Mouse (Mus musculus): Measurements from ENCODE around the gene Olfr1496.
"Not testable (repeated sequence)": the region's sequence is repeated elsewhere in the genome, so short reads cannot be mapped to it uniquely, and the experiment has no call there.

Olfr1496 gene

DNA sequence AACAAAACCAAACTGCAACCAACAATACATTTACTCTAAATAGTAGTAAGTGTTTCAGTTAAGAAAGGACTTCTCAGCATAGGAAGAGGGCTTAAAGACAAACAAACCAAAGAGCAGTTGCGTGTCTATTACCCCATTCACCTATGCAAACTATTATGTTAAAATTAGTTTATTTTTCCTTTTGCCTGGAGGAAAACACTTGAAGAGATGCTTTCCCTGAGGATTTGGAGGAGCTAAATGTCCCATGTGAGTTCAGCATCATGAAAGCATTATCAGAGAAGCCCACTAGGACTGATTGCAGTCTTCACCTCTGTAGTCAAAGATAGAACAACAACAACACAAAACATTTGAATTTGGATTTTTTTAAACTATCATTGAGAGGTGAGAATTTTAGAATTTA, at the start of gene Olfr1496:
Gene Olfr1496 (plus strand): TSS at position 301 of the 400 bp plus-strand sequence.
- DNase-seq (ENCODE audit: low spot score): no peak

DNA sequence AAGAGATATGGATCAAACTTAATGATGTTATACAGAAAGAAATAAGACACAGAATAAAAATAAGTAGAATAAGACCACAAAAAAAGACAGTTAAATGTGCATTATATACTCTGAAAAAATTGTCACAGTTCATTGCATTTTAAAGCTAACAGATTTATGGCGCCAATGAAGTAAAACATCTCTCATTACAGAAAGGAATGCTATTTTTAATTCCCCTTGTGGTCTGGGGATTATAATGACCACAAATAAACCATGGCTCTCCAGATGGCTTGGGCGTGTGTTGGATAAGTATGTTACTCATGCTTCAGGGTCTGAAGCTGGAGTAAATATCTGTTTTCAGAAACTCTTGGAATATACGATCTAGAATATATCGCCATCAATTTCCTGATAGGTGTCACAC, 38.2 kb upstream of the Olfr1496 start, which contains the start of gene Olfr1494:
Gene Olfr1494 (plus strand): TSS at position 301 of the 400 bp plus-strand sequence.
- no peak for DNase-seq (ENCODE audit: low spot score)

DNA sequence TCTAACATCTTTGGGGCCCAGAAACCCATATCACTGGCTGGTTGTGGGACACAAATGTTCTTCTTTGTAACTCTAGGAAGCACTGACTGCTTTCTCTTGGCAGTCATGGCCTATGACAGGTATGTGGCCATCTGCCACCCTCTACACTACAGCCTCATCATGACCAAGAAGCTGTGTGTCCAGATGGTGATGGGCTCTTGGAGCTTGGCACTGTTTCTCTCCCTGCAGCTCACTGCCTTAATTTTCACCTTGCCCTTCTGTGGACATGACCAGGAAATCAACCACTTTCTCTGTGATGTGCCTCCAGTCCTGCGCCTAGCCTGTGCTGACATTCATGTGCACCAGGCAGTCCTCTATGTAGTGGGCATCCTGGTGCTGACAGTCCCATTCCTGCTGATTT, 28.3 kb upstream of the Olfr1496 start:
- DNase-seq (ENCODE audit: low spot score): no peak

DNA sequence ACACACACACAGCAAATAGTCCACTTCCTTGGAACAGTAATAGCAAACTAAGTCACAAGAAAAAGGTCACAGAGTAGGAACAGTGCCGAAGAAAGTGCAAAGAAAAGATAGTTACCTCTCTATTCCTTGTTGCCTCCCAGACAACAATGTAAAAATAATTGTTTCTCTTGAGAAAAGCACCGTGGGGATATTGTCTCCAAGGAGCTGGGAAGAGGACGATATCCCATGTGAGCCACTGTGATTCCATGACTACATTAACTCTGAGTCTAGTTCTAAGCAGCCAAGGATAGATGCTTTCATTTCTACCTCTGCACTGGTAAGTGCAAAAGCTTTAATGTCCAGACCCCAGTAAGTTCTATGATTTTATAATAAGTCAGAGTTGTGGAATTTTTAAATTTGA, 13.4 kb upstream of the Olfr1496 start, which contains the start of gene Olfr1495:
Gene Olfr1495 (plus strand): TSS at position 301 of the 400 bp plus-strand sequence.
- no peak for DNase-seq (ENCODE audit: low spot score)

DNA sequence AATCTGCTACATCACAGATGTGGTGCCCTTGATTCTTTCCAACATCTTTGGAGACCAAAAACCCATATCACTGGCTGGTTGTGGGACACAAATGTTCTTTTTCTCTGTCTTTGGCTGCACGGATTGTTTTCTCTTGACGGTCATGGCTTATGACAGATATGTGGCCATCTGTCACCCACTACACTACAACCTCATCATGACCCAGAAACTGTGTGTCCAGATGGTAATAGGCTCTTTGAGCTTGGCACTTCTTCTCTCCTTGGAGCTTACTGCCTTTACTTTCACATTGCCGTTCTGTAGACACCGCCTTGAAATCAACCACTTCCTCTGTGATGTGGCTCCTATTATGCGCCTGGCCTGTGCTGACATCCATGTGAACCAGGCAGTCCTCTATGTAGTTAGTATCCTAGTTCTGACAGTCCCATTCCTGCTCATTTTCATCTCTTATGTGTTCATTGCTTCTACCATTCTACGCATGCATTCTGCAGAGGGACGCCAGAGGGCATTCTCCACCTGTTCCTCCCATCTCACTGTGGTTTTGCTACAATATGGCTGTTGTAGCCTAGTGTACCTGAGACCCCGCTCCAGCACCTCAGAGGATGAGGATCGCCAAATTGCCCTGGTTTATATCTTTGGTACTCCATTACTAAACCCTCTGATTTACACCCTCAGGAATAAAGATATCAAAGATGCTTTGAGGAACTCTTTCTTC, 9.0 kb upstream of the Olfr1496 start:
- no peak for DNase-seq (ENCODE audit: low spot score)

DNA sequence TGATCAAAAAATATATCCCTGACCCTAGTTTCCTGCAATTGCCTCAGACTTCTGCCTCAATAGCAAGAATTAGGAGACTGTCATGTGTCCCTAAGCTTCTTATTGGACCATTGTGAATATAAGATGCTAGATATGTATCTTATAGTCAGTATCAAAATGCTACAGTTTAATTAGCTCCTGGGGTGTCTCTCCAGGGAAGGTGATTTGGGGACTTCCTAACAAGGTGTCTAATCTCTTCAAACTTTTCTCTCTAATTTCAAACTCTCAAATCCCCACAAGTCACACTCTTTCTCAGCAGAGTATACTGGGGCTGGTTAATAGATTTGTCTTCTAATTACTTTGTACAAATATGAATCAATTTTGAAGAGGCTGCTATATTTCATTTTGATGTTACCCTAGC, 20.4 kb downstream of the Olfr1496 start, which contains the start of gene Olfr1497:
Gene Olfr1497 (minus strand): TSS at position 101 of the 400 bp plus-strand sequence.
- no peak for DNase-seq (ENCODE audit: low spot score)

DNA sequence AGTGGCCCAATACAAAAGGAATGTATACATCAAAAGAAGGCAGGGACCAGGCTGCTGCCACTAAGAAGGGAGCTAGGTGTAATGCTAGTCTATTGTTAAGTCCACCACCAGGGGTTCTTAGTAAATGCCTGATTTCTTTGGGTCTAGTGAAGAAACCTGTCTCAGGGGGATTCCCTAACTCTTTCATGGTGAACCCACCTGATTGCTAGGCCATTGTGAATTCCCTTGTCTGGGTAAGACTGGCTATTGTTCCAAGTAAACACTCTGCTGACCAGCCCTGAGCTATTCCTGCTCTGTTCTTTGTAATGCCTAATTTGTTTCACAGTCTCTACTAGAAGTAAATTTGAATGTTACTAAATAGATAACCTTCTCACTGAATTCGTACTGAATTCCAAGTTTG, 27.8 kb downstream of the Olfr1496 start:
- not testable (repeated sequence) for DNase-seq (ENCODE audit: low spot score)

DNA sequence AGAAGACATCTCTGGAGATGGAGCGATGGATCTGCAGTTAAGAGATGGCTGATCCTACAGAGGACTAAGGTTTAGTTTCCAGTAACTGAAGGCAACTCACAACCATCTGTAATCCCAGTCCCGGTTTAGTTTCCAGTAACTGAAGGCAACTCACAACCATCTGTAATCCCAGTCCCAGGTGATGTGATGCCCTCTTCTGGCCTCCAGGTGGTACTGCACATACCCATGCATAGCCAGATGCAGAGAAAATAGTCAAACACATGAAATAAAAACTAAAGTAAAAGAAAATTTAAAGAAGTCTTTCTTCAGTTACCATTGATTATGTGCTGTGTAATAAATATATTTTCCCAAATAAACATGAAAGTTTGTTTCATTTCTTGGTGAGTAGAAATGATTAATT, 35.1 kb downstream of the Olfr1496 start:
- DNase-seq (ENCODE audit: low spot score): no peak

DNA sequence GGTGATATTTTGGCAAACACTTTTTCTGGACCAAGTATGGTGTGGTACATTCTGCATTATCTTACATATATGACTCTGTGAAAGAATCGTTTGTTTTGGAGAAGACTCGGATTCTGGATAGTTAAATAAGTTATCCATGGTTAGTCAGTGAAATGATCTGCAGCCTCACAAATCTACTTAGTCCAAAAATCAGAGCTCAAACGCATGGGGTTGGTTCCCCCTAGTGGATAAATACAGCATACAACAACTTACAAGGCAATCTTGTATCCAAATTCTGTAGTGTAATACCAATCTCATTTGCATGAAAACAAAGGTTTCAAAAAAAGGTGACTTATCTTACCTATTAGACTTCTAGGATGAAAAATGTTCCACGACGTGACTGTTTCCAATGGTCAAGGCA, 41.1 kb downstream of the Olfr1496 start:
- no peak for DNase-seq (ENCODE audit: low spot score)

DNA sequence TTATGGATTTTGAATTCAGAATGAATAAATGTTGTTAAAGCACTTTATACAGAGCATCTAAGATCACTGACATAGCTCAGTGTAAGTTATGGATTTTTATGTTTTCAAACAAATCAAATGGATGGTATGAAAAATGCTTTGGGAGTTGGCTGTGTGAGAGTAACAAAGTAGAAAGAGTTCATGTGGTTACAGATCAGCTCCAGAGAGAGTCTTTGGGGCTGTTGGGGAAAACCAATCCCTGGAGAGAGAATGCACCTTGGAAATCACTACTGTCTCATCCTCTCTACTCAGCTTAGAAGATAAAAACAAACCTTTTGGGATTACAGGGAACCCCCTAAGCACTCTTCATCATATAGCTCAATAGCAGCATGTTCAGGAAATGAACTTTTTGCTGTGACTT, 41.7 kb downstream of the Olfr1496 start, which contains the start of gene Olfr1499:
Gene Olfr1499 (minus strand): TSS at position 101 of the 400 bp plus-strand sequence.
- DNase-seq (ENCODE audit: low spot score): no peak

DNA sequence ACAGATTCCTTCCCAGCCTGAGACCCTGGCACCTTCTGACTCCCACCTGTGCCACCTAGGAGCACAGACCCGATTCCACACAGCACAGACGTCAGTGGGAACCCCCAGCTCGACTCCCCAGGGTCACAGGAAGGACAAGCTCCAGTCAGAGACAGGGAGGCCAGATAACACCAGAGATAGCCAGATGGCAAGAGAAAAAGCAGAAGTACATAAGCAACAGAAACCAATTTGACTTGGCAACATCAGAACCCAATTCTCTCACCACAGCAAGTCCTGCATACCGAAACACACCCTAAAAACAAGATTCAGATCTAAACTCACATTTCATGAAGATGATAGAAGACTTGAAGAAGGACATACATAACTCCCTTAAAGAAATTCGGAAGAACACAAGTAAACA, 43.2 kb downstream of the Olfr1496 start:
- DNase-seq (ENCODE audit: low spot score): no peak

DNA sequence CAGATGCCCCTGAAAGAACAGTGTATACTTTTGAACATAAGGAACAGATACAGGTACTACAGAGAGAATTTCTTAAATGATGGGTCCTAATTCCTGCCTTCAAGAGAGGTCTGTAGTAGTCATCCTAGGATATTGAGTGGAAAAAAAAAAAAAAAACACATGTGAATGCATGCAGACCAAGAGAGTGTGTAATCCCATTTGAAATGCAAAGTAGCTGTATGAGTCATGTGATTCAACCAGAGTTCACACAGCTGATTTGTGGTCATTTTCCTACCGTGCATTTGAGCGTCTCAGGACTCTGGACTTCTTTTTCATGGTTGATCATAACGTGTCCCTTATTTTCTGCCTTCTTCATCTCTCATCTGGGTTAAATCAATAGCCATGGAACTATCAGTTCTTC, 50.8 kb downstream of the Olfr1496 start:
- no peak for DNase-seq (ENCODE audit: low spot score)

DNA sequence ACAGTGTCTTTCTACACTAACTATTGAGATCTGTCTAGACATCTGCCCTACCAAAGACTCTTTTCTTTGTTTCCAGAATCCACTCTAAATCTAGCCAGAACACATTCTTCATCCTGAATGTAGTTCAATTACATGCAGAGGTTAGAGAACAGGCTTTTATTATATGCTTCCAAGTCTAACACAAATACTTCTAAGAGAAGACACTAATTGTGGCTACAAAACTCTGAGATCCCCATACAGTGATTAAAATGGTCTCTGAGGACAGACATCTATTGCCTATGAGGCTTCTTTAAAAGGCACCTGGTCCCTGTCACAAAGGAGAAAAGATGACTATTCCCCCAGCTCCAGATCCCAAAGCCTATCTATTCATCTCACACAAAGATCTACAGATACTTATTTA, 52.7 kb downstream of the Olfr1496 start, which contains the start of gene Olfr1500:
Gene Olfr1500 (minus strand): TSS at position 101 of the 400 bp plus-strand sequence.
- no peak for DNase-seq (ENCODE audit: low spot score)

All from left cerebral cortex, adult 11 months (tissue).